ENCODE assay signal across 21 mouse cellular contexts in genomic region chr13:98111021-98111420, GRCm38 (mm10).
"Had no signal": no experiment of that assay in that cellular context is flagged by ENCODE, and none has a peak within 500 bp of the region (broad histone marks: within the 10 kb centered on the region; RNA-seq: fewer than 3 reads in every experiment).

No protein-coding gene starts in this region.

- H3K4me1 ChIP-seq: liver, embryonic 12.5 days; liver, embryonic 15.5 days; megakaryocyte, embryonic 14.5 days; midbrain, embryonic 15.5 days; neural tube, embryonic 13.5 days had no signal

- H3K4me3 ChIP-seq: layer of hippocampus, adult 2 months; limb, embryonic 10.5 days; limb, embryonic 13.5 days; liver, embryonic 12.5 days; liver, embryonic 15.5 days; megakaryocyte, embryonic 14.5 days; midbrain, embryonic 10.5 days; midbrain, embryonic 15.5 days; neural tube, embryonic 13.5 days; stomach, embryonic 15.5 days had no signal

- H3K27me3 ChIP-seq: limb, embryonic 13.5 days; liver, embryonic 12.5 days; liver, embryonic 15.5 days; midbrain, embryonic 15.5 days; neural tube, embryonic 13.5 days; stomach, embryonic 15.5 days had no signal

- ATAC-seq: liver, embryonic 12.5 days; midbrain, embryonic 15.5 days had no signal

- H3K9me3 ChIP-seq: limb, embryonic 13.5 days; liver, embryonic 15.5 days; midbrain, embryonic 10.5 days; midbrain, embryonic 15.5 days; stomach, embryonic 15.5 days had no signal

- DNase-seq: kidney, adult 2 months; kidney, postnatal 25 days; layer of hippocampus, adult 9-11 months; liver; lung, adult 18-20 months; lung, postnatal 10 days; retina, postnatal 1 day; right cerebral cortex, postnatal 25 days; spleen, adult 18-20 months; thymus, postnatal 36 days had no signal

- H3K27ac ChIP-seq: kidney, postnatal 0 days; layer of hippocampus, adult 2 months; limb, embryonic 10.5 days; limb, embryonic 13.5 days; liver, embryonic 12.5 days; liver, embryonic 15.5 days; midbrain, embryonic 10.5 days; midbrain, embryonic 15.5 days; neural tube, embryonic 13.5 days; stomach, embryonic 15.5 days had no signal

- H3K4me2 ChIP-seq: limb, embryonic 13.5 days; liver, embryonic 12.5 days; liver, embryonic 15.5 days; midbrain, embryonic 15.5 days; neural tube, embryonic 13.5 days; stomach, embryonic 15.5 days had no signal

- H3K9ac ChIP-seq: limb, embryonic 13.5 days; liver, embryonic 12.5 days; liver, embryonic 15.5 days; midbrain, embryonic 15.5 days; neural tube, embryonic 13.5 days; stomach, embryonic 15.5 days had no signal

- H3K36me3 ChIP-seq: limb, embryonic 10.5 days; limb, embryonic 13.5 days; liver, embryonic 12.5 days; liver, embryonic 15.5 days; midbrain, embryonic 10.5 days; midbrain, embryonic 15.5 days; neural tube, embryonic 13.5 days; stomach, embryonic 15.5 days had no signal
